Mouse (Mus musculus): ENCODE results near the gene Gbp9.
"Not testable (repeated sequence)": the region's sequence is repeated elsewhere in the genome, so short reads cannot be mapped to it uniquely, and the experiment has no call there.

Gbp9 gene

GRCm38 (mm10) chr5:105139409-105140088 lies at the start of gene Gbp9, which contains the start of the genes Gbp8 and Gbp4:
Gene Gbp9 (minus strand): TSS chr5:105139539.
Gene Gbp8 (minus strand): TSS chr5:105139540.
Gene Gbp4 (minus strand): TSS chr5:105139586.
- DNase-seq: not testable (repeated sequence)

DNA sequence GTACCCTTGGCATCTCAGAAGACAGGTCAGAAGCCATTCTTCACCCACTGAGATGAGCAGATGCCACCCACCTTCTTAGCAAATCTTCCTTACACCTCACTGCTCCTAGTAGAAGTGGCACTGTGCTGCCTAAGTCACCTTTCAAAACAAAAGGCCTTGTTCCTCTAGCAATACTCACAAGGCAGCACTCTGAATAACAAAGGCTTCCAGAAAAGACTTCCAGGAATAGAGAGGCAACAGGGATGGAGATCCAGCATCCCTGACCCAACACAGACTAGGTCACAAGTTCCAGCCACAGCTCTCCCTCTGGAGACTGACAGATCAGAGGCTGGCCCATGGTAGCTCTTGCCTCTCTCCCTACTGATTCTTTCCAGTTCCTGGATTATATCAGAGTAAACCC lies 42.1 kb upstream of the Gbp9 start:
- DNase-seq: no peak

GRCm38 (mm10) chr5:105156582-105156981 lies 17.2 kb upstream of the Gbp9 start:
- DNase-seq: no peak

DNA sequence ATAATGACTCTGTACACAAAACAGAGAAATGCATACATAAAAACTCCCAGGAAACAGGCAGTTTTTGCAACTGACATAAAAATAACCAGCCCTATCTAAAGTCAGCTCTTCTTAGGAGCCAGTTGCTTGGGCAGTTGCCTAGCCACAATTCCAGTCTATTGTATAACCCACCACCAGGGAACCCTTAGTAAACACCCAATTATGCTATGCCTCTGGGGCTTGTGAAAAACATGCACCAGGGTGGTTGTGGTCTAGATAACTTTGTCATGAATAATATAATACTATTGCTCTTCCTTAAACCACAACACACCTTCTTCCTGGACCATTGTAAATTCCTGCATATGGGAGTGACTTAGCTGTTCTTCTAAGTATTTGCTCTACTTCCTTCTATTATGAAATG lies 14.7 kb upstream of the Gbp9 start:
- DNase-seq: no peak

DNA sequence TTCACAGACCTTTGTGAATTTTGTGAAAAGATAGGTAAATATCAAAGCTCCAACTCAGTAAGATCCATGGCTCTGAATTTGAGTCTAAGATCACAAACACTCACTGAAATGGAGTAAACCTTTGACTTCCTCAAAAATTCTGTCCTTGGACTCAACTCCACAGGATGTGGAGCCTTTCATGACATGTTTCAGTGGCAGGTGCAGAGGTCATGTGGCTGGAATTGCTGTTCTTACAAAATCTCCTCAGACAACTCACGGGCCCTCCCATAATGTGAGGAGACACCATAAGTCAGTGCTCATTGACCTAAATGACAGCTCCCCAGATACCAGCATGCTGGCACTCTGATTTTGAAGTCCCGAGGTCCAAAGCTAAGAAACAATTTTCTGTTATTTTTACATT lies 8.7 kb upstream of the Gbp9 start:
- DNase-seq: not testable (repeated sequence)

- no peak for DNase-seq
Observed at GRCm38 (mm10) chr5:105146447-105146846, 7.1 kb upstream of the Gbp9 start.

DNA sequence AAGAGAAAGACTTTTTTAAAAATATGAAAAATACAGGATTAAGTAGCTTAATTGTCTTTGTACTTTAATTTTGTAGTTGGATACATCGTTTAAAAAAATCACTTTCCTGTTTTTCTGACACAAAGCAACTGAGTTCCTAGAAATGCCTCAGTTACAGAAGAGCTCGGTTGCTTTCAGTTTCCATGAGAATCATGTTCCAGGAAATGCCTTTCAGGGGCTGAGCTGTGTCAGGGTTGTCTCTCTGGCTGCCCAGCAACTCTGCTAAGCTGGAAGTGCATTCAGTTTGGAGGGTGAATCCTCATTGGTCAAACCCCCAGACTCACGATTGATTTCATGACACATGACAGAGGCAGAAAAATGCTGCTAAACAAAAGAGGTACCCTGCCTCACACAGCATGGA lies 6.4 kb upstream of the Gbp9 start:
- not testable (repeated sequence) for DNase-seq

- not testable (repeated sequence) for DNase-seq
Observed at GRCm38 (mm10) chr5:105140089-105140810, 911 bp upstream of the Gbp9 start.

- DNase-seq: no peak
Observed at GRCm38 (mm10) chr5:105138906-105139305, 433 bp downstream of the Gbp9 start.

GRCm38 (mm10) chr5:105136706-105137304 lies 2.5 kb downstream of the Gbp9 start:
- DNase-seq: not testable (repeated sequence)

GRCm38 (mm10) chr5:105121731-105122130 lies 17.6 kb downstream of the Gbp9 start:
- peak; percentile 2 to 5 for DNase-seq

GRCm38 (mm10) chr5:105115740-105116139 lies 23.6 kb downstream of the Gbp9 start:
- no peak for DNase-seq

DNA sequence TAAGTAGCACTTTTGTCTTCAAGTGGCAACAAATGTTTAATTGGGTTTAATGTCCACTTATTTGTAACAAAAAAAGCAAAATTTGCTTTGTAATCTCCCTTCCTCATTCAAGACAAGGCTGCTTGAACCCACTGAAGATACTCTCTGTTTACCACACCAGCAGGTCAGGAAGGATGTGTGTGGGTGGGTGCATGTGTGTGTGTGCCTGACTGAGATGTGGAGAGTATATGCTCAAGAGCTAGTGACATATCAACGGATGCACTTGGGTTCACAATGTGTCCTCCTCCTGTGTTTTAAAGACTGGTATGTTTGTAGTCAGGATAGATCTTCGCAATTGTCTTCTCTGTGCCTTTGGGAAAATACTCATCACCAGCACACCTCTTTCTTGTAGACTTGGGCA lies 24.6 kb downstream of the Gbp9 start:
- no peak for DNase-seq

DNA sequence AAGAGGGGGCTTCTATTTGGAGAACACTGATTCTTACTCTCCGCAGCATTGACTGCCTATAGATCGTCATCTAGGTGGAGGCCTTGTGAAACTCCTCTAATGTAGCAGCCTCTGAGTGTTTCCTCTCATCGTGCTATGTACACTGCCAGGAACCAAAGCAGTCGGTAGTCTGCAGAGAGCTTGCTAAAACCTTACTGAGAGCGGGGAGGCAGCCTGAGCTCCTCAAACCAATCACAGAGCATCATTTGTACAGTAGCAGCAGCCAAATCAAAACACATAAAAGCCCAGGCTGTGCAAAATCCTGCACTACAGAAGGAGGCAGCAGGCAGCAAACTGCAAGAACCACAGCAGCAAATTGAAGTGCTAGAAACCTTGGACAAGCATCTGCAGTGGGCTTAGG lies 25.7 kb downstream of the Gbp9 start:
- no peak for DNase-seq

DNA sequence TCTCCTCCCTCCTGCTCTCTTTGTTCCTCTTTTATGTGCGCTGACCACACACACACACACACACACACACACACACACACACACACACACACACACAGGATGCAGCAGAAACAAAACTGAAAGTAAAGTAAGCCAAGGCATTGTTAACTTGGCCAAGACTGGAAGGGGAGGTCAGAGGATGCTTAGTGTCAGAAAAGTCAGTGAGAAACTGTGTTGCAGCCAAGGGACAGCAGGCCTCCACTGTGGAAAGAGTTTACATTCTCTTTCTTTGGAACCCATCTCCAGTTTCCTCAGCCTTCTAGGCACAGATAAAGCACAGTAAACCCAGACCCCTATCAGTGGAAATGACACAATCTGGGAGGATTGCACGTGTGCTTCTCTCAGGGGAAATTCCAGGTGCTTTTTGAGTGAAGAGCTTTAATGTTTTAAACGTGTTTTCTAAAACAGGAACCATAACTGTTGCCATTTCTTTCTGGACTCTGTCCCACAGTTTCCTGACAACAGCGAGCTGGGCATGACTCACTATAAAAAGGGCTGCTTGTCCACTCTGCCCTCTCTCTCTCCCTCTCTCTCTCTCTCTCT lies 29.0 kb downstream of the Gbp9 start:
- not testable (repeated sequence) for DNase-seq

GRCm38 (mm10) chr5:105109775-105110174 lies 29.6 kb downstream of the Gbp9 start:
- DNase-seq: not testable (repeated sequence)

DNA sequence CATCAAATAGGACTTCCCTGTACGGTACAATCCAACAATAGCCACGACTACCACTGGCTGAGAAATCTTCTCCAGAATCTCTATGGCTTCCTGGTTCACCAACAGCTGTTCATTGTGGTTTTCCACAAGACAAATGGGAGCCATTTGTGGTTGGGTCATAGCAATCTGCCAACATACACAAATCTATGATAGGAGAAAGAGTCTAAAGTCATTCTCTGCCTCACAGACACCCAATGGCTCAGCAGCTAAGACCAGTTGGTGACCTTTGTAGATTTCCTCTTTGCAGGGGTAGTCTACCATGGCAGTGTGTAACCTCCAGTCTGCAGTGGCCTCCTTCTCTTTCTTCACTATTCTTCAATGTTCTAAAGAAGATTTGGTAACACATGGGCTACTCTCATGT lies 33.6 kb downstream of the Gbp9 start:
- not testable (repeated sequence) for DNase-seq

- no peak for DNase-seq
Observed at GRCm38 (mm10) chr5:105081900-105082299, 57.4 kb downstream of the Gbp9 start.

GRCm38 (mm10) chr5:105068356-105068755 lies 71.0 kb downstream of the Gbp9 start:
- not testable (repeated sequence) for DNase-seq

- DNase-seq: not testable (repeated sequence)
Observed at GRCm38 (mm10) chr5:105064443-105064842, 74.9 kb downstream of the Gbp9 start.

DNA sequence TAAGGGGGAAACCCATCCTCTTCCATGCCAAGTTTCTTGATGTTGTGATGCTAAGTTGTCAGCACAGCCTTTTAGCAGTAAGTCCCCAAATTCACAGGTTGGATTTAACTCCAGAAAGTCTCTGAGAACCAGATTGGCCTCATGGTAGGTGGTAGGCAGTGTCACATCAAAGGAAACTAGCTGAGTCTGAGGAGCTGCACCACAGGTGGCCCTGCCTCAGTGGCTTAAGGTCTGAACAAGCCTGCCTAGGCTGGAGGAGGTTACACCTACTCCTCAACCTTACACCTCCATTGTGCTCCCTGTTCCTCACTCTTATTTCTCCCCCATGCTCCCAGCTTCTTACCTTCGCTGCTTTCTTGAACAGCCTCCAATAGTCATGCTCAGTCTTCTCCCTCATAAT lies 76.0 kb downstream of the Gbp9 start:
- DNase-seq: no peak

DNA sequence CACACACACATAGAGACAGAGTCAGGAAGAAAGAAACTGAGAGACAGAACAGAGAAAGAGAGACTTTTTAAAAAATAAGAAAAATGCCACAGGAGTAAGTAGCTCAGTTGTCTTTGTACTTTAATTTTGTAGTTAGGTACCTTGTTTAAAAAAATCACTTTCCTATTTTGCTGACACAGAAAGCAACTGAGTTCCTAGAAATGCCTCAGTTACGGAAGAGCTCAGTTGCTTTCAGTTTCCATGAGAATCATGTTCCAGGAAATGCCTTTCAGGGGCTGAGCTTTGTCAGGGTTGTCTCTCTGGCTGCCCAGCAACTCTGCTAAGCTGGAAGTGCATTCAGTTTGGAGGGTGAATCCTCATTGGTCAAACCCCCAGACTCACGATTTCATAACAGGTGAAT lies 76.9 kb downstream of the Gbp9 start:
- not testable (repeated sequence) for DNase-seq

DNA sequence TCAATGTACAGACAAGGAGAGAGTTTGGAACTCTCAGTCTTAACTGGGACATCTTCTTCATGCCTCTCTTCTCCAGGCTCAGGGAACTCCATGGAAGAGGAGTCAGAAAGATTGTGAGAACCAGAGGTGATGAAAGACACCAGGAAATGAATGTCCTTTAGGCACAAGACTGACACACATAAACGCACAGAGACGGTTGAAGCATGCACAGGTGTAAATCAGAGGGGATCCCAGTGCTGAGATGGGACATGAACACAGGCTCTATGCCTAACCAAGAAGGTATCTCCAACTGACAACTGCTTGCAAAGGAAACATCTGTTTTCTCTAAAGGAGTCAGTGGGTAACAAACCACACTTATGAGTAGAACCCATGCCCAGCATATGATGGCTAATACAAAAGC lies 79.1 kb downstream of the Gbp9 start:
- no peak for DNase-seq

DNA sequence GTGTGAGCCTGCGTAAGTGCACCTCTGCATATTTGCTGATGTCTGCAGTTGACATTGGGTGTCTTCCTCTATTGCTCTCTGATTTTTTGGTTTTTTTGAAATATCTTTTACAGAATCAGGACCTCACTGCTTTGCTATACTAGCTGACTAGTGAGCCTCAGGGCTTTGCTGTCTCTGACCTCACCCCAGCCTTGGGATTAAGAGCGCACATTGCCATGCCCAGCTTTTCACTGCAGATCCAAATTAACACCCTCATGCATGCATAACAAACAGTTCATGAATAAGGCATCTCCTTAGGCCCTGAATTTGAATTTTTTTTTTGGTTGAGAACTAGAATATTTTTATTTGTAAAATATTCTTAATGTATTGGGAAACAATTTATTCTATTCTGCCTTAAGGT lies 84.1 kb downstream of the Gbp9 start:
- DNase-seq: no peak

Data from cerebellum, adult 18-20 months (tissue).